Mouse (Mus musculus) small intestine, adult 2 months (tissue): ENCODE results near the gene Cnot6l. TPM values are rescaled to one million over a fixed set of nuclear protein-coding genes. Genes with fewer than 3 reads are reported as not detected.

Experiments used
- H3K27ac ChIP-seq: fragments of 200-500 bp; 2 replicates; pipeline ENCODE4 v1.5.1; 2012; ENCODE audit warnings: low read depth, low read length, control low read depth, inconsistent platforms; ENCODE audit not compliant: insufficient read depth
- H3K27me3 ChIP-seq: fragments of 200-500 bp; 2 replicates; pipeline ENCODE4 v1.6.1; 2012; ENCODE audit warnings: mild to moderate bottlenecking, moderate library complexity, low read length, inconsistent platforms; ENCODE audit not compliant: control insufficient read depth, insufficient read depth
- H3K36me3 ChIP-seq: fragments of 200-500 bp; 2 replicates; pipeline ENCODE4 v1.6.1; 2012; ENCODE audit warnings: mild to moderate bottlenecking, low read length, control low read depth, inconsistent platforms; ENCODE audit not compliant: control insufficient read depth, insufficient read depth
- H3K4me1 ChIP-seq: fragments of 200-500 bp; 2 replicates; pipeline ENCODE4 v1.6.1; 2012; ENCODE audit warnings: low read length, inconsistent platforms, mixed read lengths; ENCODE audit not compliant: control insufficient read depth, insufficient read depth, insufficient read length
- H3K4me3 ChIP-seq: fragments of 200-500 bp; 2 replicates; pipeline ENCODE4 v1.5.1; 2012; ENCODE audit warnings: low read depth, mild to moderate bottlenecking, control low read depth, inconsistent platforms, low read length, moderate library complexity
- CTCF ChIP-seq: fragments of 200-500 bp; IDR thresholded peaks from 2 replicates; pipeline ENCODE4 v1.5.1; 2012; ENCODE audit warnings: low read depth, mild to moderate bottlenecking, control low read depth, inconsistent platforms, low read length, moderate library complexity, mixed read lengths; ENCODE audit not compliant: insufficient replicate concordance, insufficient read length; ENCODE audit errors: extremely low read depth
- POLR2A ChIP-seq: fragments of 200-500 bp; IDR thresholded peaks from 2 replicates; pipeline ENCODE4 v1.6.1; 2012; ENCODE audit warnings: low read depth, mild to moderate bottlenecking, control low read depth, inconsistent platforms, low read length, moderate library complexity
- WGBS: fragments of 180-500 bp; shearing (Covaris S2); methylation state at CpG from one replicate; pipeline ENCODE4 v1.1.7; 2018; 5-methylcytosine and 5-hydroxymethylcytosine counted together
- polyA plus RNA-seq: library from polyadenylated mRNA; depleted of rRNA; stranded (reverse); fragments of >200 nt; gene quantifications from 2 replicates; pipeline ENCODE4 v1.2.3, GENCODE M21; 2012

Cnot6l gene
- polyA plus RNA-seq, 1 experiment, result 3.0 TPM

- TF ChIP-seq CTCF, result no peak
- TF ChIP-seq POLR2A, result no peak
- no peaks in the 10 kb centered on the region for H3K36me3 ChIP-seq
- H3K27ac ChIP-seq, result no peak overlapping the region
- no peak overlapping the region for H3K4me3 ChIP-seq
- H3K4me1 ChIP-seq, result no peaks in the 10 kb centered on the region
- WGBS, result 29% methylated on average over 3 of the region's 3 CpGs
- no peaks in the 10 kb centered on the region for H3K27me3 ChIP-seq
These were observed 36.3 kb upstream of the Cnot6l start for GRCm38 (mm10) chr5:96200269-96200668.

DNA sequence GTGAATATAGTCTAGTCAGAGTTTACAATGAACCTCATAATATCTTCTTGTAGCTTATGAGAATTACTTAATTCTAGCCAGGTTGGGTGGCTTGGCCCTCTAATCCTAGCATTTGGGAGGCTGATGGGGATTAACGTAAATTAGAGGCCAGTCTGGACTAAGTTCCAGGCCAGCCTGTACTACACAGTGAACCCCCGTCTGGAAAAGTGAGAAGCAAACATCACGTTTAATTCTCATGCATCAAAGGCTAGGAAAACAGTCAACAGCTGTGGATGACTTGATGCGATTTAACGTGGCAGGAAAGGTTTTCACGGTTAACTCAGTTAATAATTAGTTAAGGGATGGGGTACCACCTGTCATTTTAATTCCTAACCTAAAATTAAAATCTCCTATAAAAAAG, 34.3 kb upstream of the Cnot6l start:
- no peak overlapping the region for H3K27ac ChIP-seq
- 56% methylated on average over 6 of the region's 6 CpGs for WGBS
- H3K27me3 ChIP-seq, result no peaks in the 10 kb centered on the region
- no peaks in the 10 kb centered on the region for H3K4me1 ChIP-seq
- no peaks in the 10 kb centered on the region for H3K36me3 ChIP-seq
- TF ChIP-seq POLR2A (no peak), CTCF (no peak)
- no peak overlapping the region for H3K4me3 ChIP-seq

DNA sequence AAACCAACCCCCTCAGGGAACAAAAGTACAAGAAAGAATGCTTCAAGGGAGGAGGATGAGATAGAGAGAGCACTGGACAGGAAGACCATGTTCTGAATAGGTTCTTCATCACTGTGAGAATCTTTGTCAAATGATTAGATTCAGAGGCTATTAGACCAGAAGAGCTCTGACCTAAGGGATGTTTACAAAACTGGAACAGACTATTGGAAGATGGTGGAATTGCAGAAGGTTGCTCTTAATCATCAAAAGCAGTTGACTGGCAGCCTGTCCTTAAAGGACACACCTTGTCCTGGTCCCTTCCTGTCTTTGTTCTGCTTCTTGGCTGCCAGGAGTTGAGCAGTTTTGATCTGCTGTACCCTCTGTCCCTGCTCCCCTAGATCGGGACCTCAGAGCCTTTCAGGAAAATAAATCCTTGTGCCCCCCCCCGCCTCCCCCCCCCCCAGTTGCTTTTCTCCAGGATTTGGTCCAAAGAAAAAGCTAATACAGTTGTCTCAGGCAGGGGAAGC, 32.6 kb upstream of the Cnot6l start:
- H3K27me3 ChIP-seq, result no peaks in the 10 kb centered on the region
- no peak overlapping the region for H3K4me3 ChIP-seq
- 59% methylated on average over 2 of the region's 2 CpGs for WGBS
- no peak for TF ChIP-seq POLR2A
- no peak for TF ChIP-seq CTCF
- H3K36me3 ChIP-seq, result no peaks in the 10 kb centered on the region
- no peaks in the 10 kb centered on the region for H3K4me1 ChIP-seq
- no peak overlapping the region for H3K27ac ChIP-seq

- Histone ChIP-seq H3K4me3 (no peak overlapping the region), H3K27ac (no peak overlapping the region), H3K4me1 (no peaks in the 10 kb centered on the region), H3K27me3 (no peaks in the 10 kb centered on the region), H3K36me3 (no peaks in the 10 kb centered on the region)
- TF ChIP-seq CTCF (no peak), POLR2A (no peak)
- WGBS, result 40% methylated on average over 4 of the region's 4 CpGs
These were observed 27.3 kb upstream of the Cnot6l start for GRCm38 (mm10) chr5:96191251-96191650.

- Histone ChIP-seq H3K27me3 (no peaks in the 10 kb centered on the region), H3K27ac (no peak overlapping the region), H3K36me3 (no peaks in the 10 kb centered on the region), H3K4me1 (no peaks in the 10 kb centered on the region), H3K4me3 (no peak overlapping the region)
- no peak for TF ChIP-seq POLR2A
- TF ChIP-seq CTCF, result no peak
- 71% methylated on average over 1 of the region's 1 CpGs for whole genome bisulfite sequencing
These were observed 25.8 kb upstream of the Cnot6l start for GRCm38 (mm10) chr5:96189761-96190160.

- 26% methylated on average over 2 of the region's 2 CpGs for WGBS
- no peak for TF ChIP-seq CTCF
- no peak for TF ChIP-seq POLR2A
These were observed 20.0 kb upstream of the Cnot6l start for GRCm38 (mm10) chr5:96183987-96184386.

DNA sequence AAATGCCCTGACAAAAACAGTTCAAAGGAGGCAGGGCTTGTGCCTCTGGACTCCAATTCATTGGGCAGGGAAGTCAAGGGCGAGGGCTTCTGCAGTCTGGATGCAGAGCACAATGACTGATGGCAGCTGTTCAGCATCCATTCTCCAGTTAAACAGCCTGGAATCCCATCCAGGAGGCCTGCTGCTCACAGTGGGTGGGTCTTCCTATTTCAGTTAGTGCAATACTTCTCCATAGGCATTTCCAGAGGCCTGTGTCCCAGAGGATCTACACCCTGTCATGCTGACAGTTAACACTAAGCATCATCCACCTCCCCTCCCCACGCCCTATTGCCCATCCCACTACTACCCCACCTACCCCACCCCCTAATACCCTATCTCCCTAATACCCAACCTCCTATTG, 19.2 kb upstream of the Cnot6l start:
- Histone ChIP-seq H3K36me3 (no peaks in the 10 kb centered on the region), H3K4me3 (no peak overlapping the region), H3K27me3 (no peaks in the 10 kb centered on the region; the same call in 1 of the 2 replicates), H3K4me1 (no peaks in the 10 kb centered on the region), H3K27ac (no peak overlapping the region)
- no peak for TF ChIP-seq CTCF
- TF ChIP-seq POLR2A, result no peak
- 88% methylated on average over 2 of the region's 2 CpGs for WGBS

More at GRCm38 (mm10) chr5:96183987-96184386, 20.0 kb upstream of the Cnot6l start:
- Histone ChIP-seq H3K4me1 (no peaks in the 10 kb centered on the region), H3K27me3 (no peaks in the 10 kb centered on the region; the same call in 1 of the 2 replicates), H3K36me3 (no peaks in the 10 kb centered on the region), H3K27ac (no peak overlapping the region), H3K4me3 (no peak overlapping the region)
